Mouse (Mus musculus) liver, embryonic 12.5 days (tissue): ENCODE measurements around the gene Plcb2. TPM values are rescaled to one million over a fixed set of nuclear protein-coding genes. Genes with fewer than 3 reads are reported as not detected.
A peak's percentile ranks its signal among the peaks of the same experiment; 100 is the strongest.

Source experiments
- ATAC-seq: fragments of 200-750 bp; cut with Nextera tagmentation; 2 replicates; pipeline ENCODE4 v1.8.0; 2017; ENCODE audit warnings: moderate number of reproducible peaks, mild to moderate bottlenecking, moderate library complexity
- H3K27ac ChIP-seq: fragments of 300-500 bp; sonication (generic); 2 replicates; pipeline ENCODE4 v1.5.1; 2016; ENCODE audit warnings: mild to moderate bottlenecking
- H3K27me3 ChIP-seq: fragments of 300-500 bp; sonication (generic); replicated peaks from 2 replicates; pipeline ENCODE4 v1.6.1; 2016; ENCODE audit warnings: mild to moderate bottlenecking, moderate library complexity
- H3K36me3 ChIP-seq: fragments of 300-500 bp; sonication (generic); 2 replicates; pipeline ENCODE4 v1.6.1; 2016; ENCODE audit warnings: mild to moderate bottlenecking, moderate library complexity
- H3K4me1 ChIP-seq: fragments of 300-500 bp; sonication (generic); 2 replicates; pipeline ENCODE4 v1.6.1; 2016
- H3K4me2 ChIP-seq: fragments of 300-500 bp; sonication (generic); 2 replicates; pipeline ENCODE4 v1.6.1; 2016; ENCODE audit warnings: mild to moderate bottlenecking, moderate library complexity
- H3K4me3 ChIP-seq: fragments of 300-500 bp; sonication (generic); 2 replicates; pipeline ENCODE4 v1.5.1; 2016; ENCODE audit warnings: mild to moderate bottlenecking, moderate library complexity
- H3K9ac ChIP-seq: fragments of 300-500 bp; sonication (generic); 2 replicates; pipeline ENCODE4 v1.6.1; 2016; ENCODE audit warnings: mild to moderate bottlenecking, moderate library complexity
- H3K9me3 ChIP-seq: fragments of 300-500 bp; sonication (generic); replicated peaks from 2 replicates; pipeline ENCODE4 v1.6.1; 2016; ENCODE audit warnings: mild to moderate bottlenecking, moderate library complexity
- WGBS: fragments of 180-500 bp; shearing (Covaris S2); methylation state at CpG from one replicate; pipeline ENCODE4 v1.1.7; 2016; ENCODE audit not compliant: insufficient replicate concordance; 5-methylcytosine and 5-hydroxymethylcytosine counted together
- polyA plus RNA-seq: library from polyadenylated mRNA; unstranded; fragments of >200 nt; fragmentation: Nextera tagmentation; extraction: Ambion mirVana; gene quantifications from 2 replicates; pipeline ENCODE4 v1.2.1, GENCODE M21; 2016

Plcb2 gene
- polyA plus RNA-seq, 1 experiment from 2014 or later, result 2.5 TPM

- no peaks in the 10 kb centered on the region for H3K9me3 ChIP-seq
- H3K4me2 ChIP-seq, result peak overlapping the region; percentile 48; the same call in 1 of the 2 replicates
- H3K36me3 ChIP-seq, result no peaks in the 10 kb centered on the region
- ATAC-seq, result no peak
- peaks cover 68% of the 10 kb centered on the region for H3K27me3 ChIP-seq
- peak overlapping the region; percentile 55 for H3K27ac ChIP-seq
- H3K4me3 ChIP-seq, result no peak overlapping the region
- WGBS, result 13% methylated on average over 4 of the region's 4 CpGs
- peaks cover 27% of the 10 kb centered on the region for H3K4me1 ChIP-seq
- no peak overlapping the region for H3K9ac ChIP-seq
These were observed 956 bp upstream of the Plcb2 start for GRCm38 (mm10) chr2:118729194-118729593.

GRCm38 (mm10) chr2:118727911-118728310 is 327 bp downstream of the Plcb2 start:
- no peak for ATAC-seq
- H3K4me1 ChIP-seq, result peaks cover 40% of the 10 kb centered on the region
- peak overlapping the region; percentile 48 for H3K4me2 ChIP-seq
- H3K27ac ChIP-seq, result peak overlapping the region; percentile 55; the same call in 1 of the 2 replicates
- H3K27me3 ChIP-seq, result peaks cover 71% of the 10 kb centered on the region
- 5% methylated on average over 9 of the region's 9 CpGs for WGBS
- H3K9ac ChIP-seq, result no peak overlapping the region
- no peaks in the 10 kb centered on the region for H3K36me3 ChIP-seq
- no peaks in the 10 kb centered on the region for H3K9me3 ChIP-seq
- H3K4me3 ChIP-seq, result peak overlapping the region; percentile 29

- H3K27ac ChIP-seq, result no peak overlapping the region
- H3K4me2 ChIP-seq, result peak overlapping the region; percentile 48; the same call in 1 of the 2 replicates
These were observed 1.4 kb downstream of the Plcb2 start for GRCm38 (mm10) chr2:118726873-118727272.

GRCm38 (mm10) chr2:118725511-118725910 is 2.7 kb downstream of the Plcb2 start:
- Histone ChIP-seq H3K27me3 (peaks cover 55% of the 10 kb centered on the region), H3K9me3 (no peaks in the 10 kb centered on the region), H3K4me3 (no peak overlapping the region), H3K4me1 (peaks cover 41% of the 10 kb centered on the region), H3K36me3 (no peaks in the 10 kb centered on the region), H3K4me2 (no peak overlapping the region), H3K27ac (no peak overlapping the region), H3K9ac (no peak overlapping the region)
- ATAC-seq, result no peak
- 74% methylated on average over 4 of the region's 4 CpGs for WGBS

More at GRCm38 (mm10) chr2:118726873-118727272, 1.4 kb downstream of the Plcb2 start:
- Histone ChIP-seq H3K4me1 (peaks cover 44% of the 10 kb centered on the region), H3K27me3 (peaks cover 66% of the 10 kb centered on the region), H3K36me3 (no peaks in the 10 kb centered on the region), H3K9ac (no peak overlapping the region), H3K9me3 (no peaks in the 10 kb centered on the region), H3K4me3 (0 out of 2 replicates have a peak overlapping the region, but pooled peaks have one; percentile 29)
- 50% methylated on average over 2 of the region's 2 CpGs for WGBS
- no peak for ATAC-seq

GRCm38 (mm10) chr2:118723693-118724486 is 4.3 kb downstream of the Plcb2 start:
- no peaks in the 10 kb centered on the region for H3K36me3 ChIP-seq
- H3K4me3 ChIP-seq, result no peak overlapping the region
- H3K9ac ChIP-seq, result no peak overlapping the region
- WGBS, result 20% methylated on average over 15 of the region's 15 CpGs
- H3K27ac ChIP-seq, result no peak overlapping the region
- H3K27me3 ChIP-seq, result peaks cover 45% of the 10 kb centered on the region
- ATAC-seq, result peak; percentile 55; the same call in 1 of the 2 replicates
- H3K4me2 ChIP-seq, result no peak overlapping the region
- no peaks in the 10 kb centered on the region for H3K9me3 ChIP-seq
- H3K4me1 ChIP-seq, result peaks cover 38% of the 10 kb centered on the region

- Histone ChIP-seq H3K9me3 (no peaks in the 10 kb centered on the region), H3K4me1 (peaks cover under 1% of the 10 kb centered on the region; the same call in 1 of the 2 replicates), H3K4me3 (no peak overlapping the region), H3K9ac (no peak overlapping the region), H3K36me3 (no peaks in the 10 kb centered on the region), H3K27me3 (peaks cover 41% of the 10 kb centered on the region), H3K27ac (no peak overlapping the region), H3K4me2 (no peak overlapping the region)
- WGBS, result 60% methylated on average over 5 of the region's 5 CpGs
- ATAC-seq, result no peak
These were observed 11.6 kb downstream of the Plcb2 start for GRCm38 (mm10) chr2:118716677-118717076.

- Histone ChIP-seq H3K9me3 (no peaks in the 10 kb centered on the region), H3K4me1 (peaks cover 18% of the 10 kb centered on the region), H3K4me2 (no peak overlapping the region), H3K27ac (no peak overlapping the region), H3K9ac (no peak overlapping the region), H3K36me3 (no peaks in the 10 kb centered on the region), H3K4me3 (no peak overlapping the region), H3K27me3 (peaks cover 65% of the 10 kb centered on the region)
- no peak for ATAC-seq
- 54% methylated on average over 4 of the region's 4 CpGs for WGBS
These were observed 14.0 kb downstream of the Plcb2 start for GRCm38 (mm10) chr2:118714230-118714629.

GRCm38 (mm10) chr2:118713631-118714030 is 14.6 kb downstream of the Plcb2 start:
- no peak for ATAC-seq
- no peaks in the 10 kb centered on the region for H3K9me3 ChIP-seq
- H3K27me3 ChIP-seq, result peaks cover 71% of the 10 kb centered on the region
- H3K9ac ChIP-seq, result no peak overlapping the region
- H3K4me1 ChIP-seq, result peaks cover 18% of the 10 kb centered on the region
- H3K27ac ChIP-seq, result no peak overlapping the region
- no peak overlapping the region for H3K4me3 ChIP-seq
- H3K4me2 ChIP-seq, result no peak overlapping the region
- WGBS, result 63% methylated on average over 6 of the region's 6 CpGs
- H3K36me3 ChIP-seq, result no peaks in the 10 kb centered on the region

GRCm38 (mm10) chr2:118711038-118711494 is 17.2 kb downstream of the Plcb2 start:
- ATAC-seq, result peak; percentile 42
- H3K27ac ChIP-seq, result no peak overlapping the region
- H3K27me3 ChIP-seq, result peaks cover 85% of the 10 kb centered on the region
- H3K4me3 ChIP-seq, result peak overlapping the region; percentile 29; the same call in 1 of the 2 replicates
- WGBS, result 24% methylated on average over 36 of the region's 36 CpGs
- no peaks in the 10 kb centered on the region for H3K36me3 ChIP-seq
- H3K9me3 ChIP-seq, result no peaks in the 10 kb centered on the region
- peaks cover 18% of the 10 kb centered on the region for H3K4me1 ChIP-seq
- no peak overlapping the region for H3K9ac ChIP-seq
- peak overlapping the region; percentile 54 for H3K4me2 ChIP-seq

GRCm38 (mm10) chr2:118709655-118710221 is 18.5 kb downstream of the Plcb2 start:
- Histone ChIP-seq H3K27ac (no peak overlapping the region), H3K27me3 (peaks cover 92% of the 10 kb centered on the region), H3K9me3 (no peaks in the 10 kb centered on the region), H3K36me3 (no peaks in the 10 kb centered on the region), H3K4me3 (no peak overlapping the region), H3K9ac (no peak overlapping the region), H3K4me1 (peaks cover 18% of the 10 kb centered on the region), H3K4me2 (no peak overlapping the region)
- ATAC-seq, result no peak
- 48% methylated on average over 4 of the region's 4 CpGs for WGBS

- no peaks in the 10 kb centered on the region for H3K9me3 ChIP-seq
- 73% methylated on average over 4 of the region's 4 CpGs for WGBS
- no peak for ATAC-seq
- H3K27ac ChIP-seq, result no peak overlapping the region
- no peak overlapping the region for H3K9ac ChIP-seq
- H3K4me1 ChIP-seq, result peaks cover 28% of the 10 kb centered on the region
- no peaks in the 10 kb centered on the region for H3K36me3 ChIP-seq
- peaks cover 100% of the 10 kb centered on the region for H3K27me3 ChIP-seq
- no peak overlapping the region for H3K4me2 ChIP-seq
- no peak overlapping the region for H3K4me3 ChIP-seq
These were observed 19.8 kb downstream of the Plcb2 start for GRCm38 (mm10) chr2:118708472-118708871.

GRCm38 (mm10) chr2:118706436-118706835 is 21.8 kb downstream of the Plcb2 start:
- no peak overlapping the region for H3K4me3 ChIP-seq
- peaks cover 100% of the 10 kb centered on the region for H3K27me3 ChIP-seq
- H3K27ac ChIP-seq, result no peak overlapping the region
- no peaks in the 10 kb centered on the region for H3K36me3 ChIP-seq
- WGBS, result 1% methylated on average over 6 of the region's 6 CpGs
- peaks cover 40% of the 10 kb centered on the region for H3K4me1 ChIP-seq
- no peaks in the 10 kb centered on the region for H3K9me3 ChIP-seq
- H3K4me2 ChIP-seq, result no peak overlapping the region
- no peak overlapping the region for H3K9ac ChIP-seq
- no peak for ATAC-seq
